Mouse (Mus musculus) MEL-GATA-1-ER (cell line): ENCODE data around the gene Gm28635.

Experiments used
- DNase-seq: peaks from one replicate; pipeline ENCODE4 v3.0.0-alpha.2; 2012; ENCODE audit warnings: low read depth; ENCODE audit errors: extremely low read depth

Gm28635 gene

DNA sequence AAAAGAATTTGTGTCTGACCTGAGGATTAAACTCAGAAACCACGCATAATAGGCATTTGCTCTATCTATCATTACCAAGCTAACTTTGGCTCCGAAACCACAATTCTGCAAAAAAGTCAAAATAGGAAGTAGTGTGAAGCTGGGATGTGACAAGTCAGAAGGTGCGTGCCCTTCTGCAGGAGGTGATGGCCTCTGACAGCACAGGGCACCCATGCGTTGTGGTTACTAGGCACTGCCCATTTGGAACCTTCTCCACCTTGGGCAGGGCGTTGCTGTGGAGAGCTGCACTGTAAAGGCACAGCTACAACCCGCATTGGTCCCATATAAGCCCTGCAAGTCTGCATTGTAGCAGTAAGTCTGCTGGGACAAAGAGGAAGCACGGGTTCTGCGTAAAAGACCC, 85.0 kb downstream of the Gm28635 start:
- peak; percentile 19 for DNase-seq

DNA sequence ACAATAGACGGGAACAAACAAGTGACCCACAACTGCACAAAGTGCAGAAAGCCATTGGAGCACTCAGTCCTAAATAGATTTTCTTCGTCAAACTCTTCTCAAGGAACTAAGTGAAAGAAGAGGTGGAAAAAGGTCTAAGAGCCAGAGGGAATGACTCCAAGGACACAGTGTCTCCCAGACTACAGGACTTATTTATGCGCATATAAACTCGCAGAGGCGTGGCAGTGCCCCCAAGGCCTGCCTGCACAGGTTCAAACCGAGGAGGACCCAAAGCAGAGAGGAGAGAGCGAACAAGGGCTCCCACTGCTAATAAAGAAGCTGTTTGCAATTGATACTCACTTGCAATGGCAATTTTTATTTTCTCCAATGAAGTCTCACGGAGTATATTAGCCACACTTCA, 92.1 kb downstream of the Gm28635 start:
- DNase-seq: no peak

DNA sequence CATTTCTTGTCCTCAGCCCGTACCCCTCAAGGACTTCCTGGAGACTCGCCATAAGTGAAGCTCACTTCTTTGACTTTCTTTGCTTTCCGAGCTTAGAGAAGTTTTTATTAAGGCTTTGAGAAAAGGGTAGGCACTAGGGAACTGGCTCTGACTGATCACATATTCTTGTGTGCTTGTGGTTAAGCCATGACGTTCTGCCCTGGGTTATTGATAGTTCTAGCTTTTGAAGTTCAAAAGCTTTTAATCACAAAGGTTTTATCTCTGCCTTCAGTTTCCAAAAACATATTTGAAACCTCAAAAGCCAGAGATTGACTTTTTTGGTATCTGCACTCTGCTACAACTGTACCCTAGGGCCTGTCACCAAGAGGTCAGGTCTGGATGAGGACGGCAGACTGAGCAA, 95.6 kb downstream of the Gm28635 start:
- DNase-seq: no peak

DNA sequence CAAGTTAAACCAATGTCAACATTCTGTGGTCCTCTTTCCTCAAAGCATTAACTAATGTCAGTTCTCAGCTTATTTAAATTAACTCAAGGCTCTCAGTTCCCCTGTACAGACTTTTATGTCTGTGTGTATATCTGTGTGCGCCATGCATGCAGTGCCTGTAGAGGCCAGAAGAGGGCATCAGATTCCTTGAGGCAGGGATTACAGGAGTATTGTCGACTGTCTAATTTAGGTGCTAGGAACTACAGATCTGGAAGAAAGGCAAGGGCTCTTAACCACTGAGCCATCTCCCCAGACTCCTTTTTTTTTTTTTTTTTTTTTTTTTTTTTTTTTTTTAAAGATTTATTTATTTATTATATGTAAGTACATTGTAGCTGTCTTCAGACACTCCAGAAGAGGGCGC, 96.6 kb downstream of the Gm28635 start:
- peak; percentile 56 for DNase-seq

DNA sequence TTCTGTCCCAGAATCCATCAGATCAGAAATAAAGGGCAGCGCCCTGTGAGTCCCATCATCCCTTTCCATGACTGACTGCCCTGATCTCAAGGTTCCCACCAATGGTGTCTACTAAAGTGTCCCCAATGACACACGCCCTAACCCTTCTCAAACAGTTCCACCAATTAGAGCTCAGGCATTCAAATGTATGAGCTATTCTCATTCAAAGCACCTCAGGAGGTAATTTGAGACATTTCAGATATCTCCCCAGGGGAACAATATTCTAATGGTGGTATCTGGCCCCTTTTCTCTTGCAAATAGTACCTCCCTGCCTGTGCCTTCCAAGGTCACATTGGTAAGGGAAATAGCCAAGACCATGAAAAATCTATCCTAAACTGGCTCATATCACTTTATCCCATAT, 98.5 kb downstream of the Gm28635 start:
- no peak for DNase-seq

DNA sequence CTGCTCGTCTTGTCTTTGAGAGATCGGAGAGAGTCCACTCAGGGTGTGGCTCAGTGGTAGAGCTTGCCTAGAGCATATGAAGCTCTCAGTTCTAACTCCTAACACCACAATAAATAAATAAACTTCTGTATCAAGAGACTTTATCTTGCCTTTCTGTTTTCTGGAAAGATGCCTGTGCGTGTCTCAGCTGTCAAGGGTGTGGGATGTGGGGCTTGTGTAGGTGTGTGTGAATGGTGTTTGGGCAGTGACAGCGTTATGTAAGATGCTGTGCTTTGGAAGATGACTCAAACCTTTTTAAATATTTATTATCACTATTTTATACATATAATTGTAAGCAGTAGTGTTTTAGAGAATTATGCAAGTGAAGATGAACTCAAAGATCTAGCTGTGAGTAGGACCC, 103.7 kb downstream of the Gm28635 start:
- no peak for DNase-seq

DNA sequence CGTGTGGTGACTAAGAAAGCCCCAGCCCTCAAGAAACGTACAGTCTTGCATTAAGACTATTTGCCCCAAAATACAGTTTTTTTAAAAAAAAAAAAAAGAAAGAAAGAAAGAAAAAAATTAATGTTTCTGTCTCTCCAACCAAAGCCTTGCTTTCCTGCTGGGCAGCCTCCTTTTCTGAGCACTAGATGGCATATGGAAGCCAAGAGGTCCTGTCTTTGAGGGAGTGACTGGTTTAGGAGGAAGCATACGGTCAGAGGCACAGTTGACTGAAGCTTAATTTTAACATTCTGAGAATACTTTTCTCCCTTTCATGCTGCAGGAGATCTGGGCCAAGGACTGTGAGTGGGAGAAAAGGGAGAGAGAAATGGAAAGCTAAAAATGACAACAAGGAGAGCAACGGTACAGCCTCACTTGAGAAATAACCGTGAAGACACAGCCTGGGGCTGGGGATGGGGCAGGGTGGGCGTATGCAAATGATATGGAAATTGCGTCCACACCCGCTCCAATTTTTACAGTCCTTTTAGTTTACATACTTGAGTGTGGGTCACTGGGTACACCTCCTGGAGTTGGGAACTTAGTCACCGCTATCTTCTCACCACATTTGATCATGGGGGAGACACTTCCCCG, 120.8 kb downstream of the Gm28635 start:
- DNase-seq: peak; percentile 46
